Mouse (Mus musculus): ENCODE results near the gene Gm20696. TPM values are rescaled to one million over a fixed set of nuclear protein-coding genes. Genes with fewer than 3 reads are reported as not detected.
A peak's percentile ranks its signal among the peaks of the same experiment; 100 is the strongest.

Gm20696 gene
- total and polyA plus RNA-seq, 3 experiments, result 0.59 TPM; not detected in 2

GRCm38 (mm10) chr6:99667290-99667689 lies 693 bp upstream of the Gm20696 start:
- peak overlapping the region in 2 of 3 experiments; percentile 29 to 43 for H3K4me3 ChIP-seq (replicated peaks in 1 of 3; ENCODE audit: low read depth in 2 of 3, low read length in 2 of 3, poor library complexity in 1 of 3)
- dilution Hi-C loops (cut with MboI; ENCODE audit: extremely low pct_ligation_motif_present, extremely low pct_unique_long_range_greater_than_20kb, low sequenced_read_pairs), result no loop called here
- peaks cover 10% of the 10 kb centered on the region; the same call in 1 of the 2 replicates for H3K79me2 ChIP-seq (replicated peaks; ENCODE audit: control insufficient read depth, extremely low read depth, insufficient read depth, poor library complexity, severe bottlenecking)
- in situ Hi-C loops (cut with MboI; ENCODE audit: low pct_ligation_motif_present, low pct_unique_long_range_greater_than_20kb, low sequenced_read_pairs), result loop anchor here (25.0 kb wide), 1 partner anchor 120 kb away; no protein-coding TSS in a partner anchor
- DNase-seq (ENCODE audit: extremely low read depth), result no peak
- peaks cover 24 to 41% of the 10 kb centered on the region in 2 experiments for H3K4me1 ChIP-seq (ENCODE audit: control insufficient read depth in 1 of 2, insufficient read depth in 2 of 2)
- no peaks in the 10 kb centered on the region for H3K9me3 ChIP-seq (replicated peaks; ENCODE audit: low read length)
- no peak overlapping the region for H3K27ac ChIP-seq (ENCODE audit: insufficient read depth, low read depth)
- peak overlapping the region; percentile 48; the same call in 1 of the 2 replicates for H3K4me2 ChIP-seq (ENCODE audit: insufficient read depth, low read depth, poor library complexity, severe bottlenecking)
- H3K27me3 ChIP-seq (replicated peaks), result peaks cover 5% of the 10 kb centered on the region
- TF ChIP-seq ELF1 (IDR thresholded peaks at IDR 0.05; ENCODE audit: low read depth, low read length) (0 out of 2 replicates have a peak, but pooled peaks have one; percentile 21), GABPA (IDR thresholded peaks at IDR 0.05; ENCODE audit: insufficient replicate concordance, low read depth, low read length) (no peak)
- peaks cover 0 to 4% of the 10 kb centered on the region in 2 experiments for H3K36me3 ChIP-seq (replicated peaks in 1 of 2; ENCODE audit: control insufficient read depth in 1 of 2, insufficient read depth in 1 of 2, low read length in 1 of 2)
- H3K9ac ChIP-seq (ENCODE audit: insufficient read depth, low read depth), result no peak overlapping the region; the same call in 1 of the 2 replicates

GRCm38 (mm10) chr6:99665457-99666317 lies 910 bp downstream of the Gm20696 start:
- H3K4me1 ChIP-seq (ENCODE audit: control insufficient read depth in 1 of 2, insufficient read depth in 2 of 2), result peaks cover 24 to 37% of the 10 kb centered on the region in 2 experiments
- H3K79me2 ChIP-seq (replicated peaks; ENCODE audit: control insufficient read depth, extremely low read depth, insufficient read depth, poor library complexity, severe bottlenecking), result peaks cover 10% of the 10 kb centered on the region; the same call in 1 of the 2 replicates
- peaks cover 5% of the 10 kb centered on the region for H3K27me3 ChIP-seq (replicated peaks)
- H3K4me2 ChIP-seq (ENCODE audit: insufficient read depth, low read depth, poor library complexity, severe bottlenecking), result peak overlapping the region; percentile 48
- DNase-seq (ENCODE audit: extremely low read depth), result peak; percentile 71
- H3K9ac ChIP-seq (ENCODE audit: insufficient read depth, low read depth), result peak overlapping the region; percentile 46
- no peaks in the 10 kb centered on the region for H3K9me3 ChIP-seq (replicated peaks; ENCODE audit: low read length)
- dilution Hi-C loops (cut with MboI; ENCODE audit: extremely low pct_ligation_motif_present, extremely low pct_unique_long_range_greater_than_20kb, low sequenced_read_pairs) (no loop called here), in situ Hi-C loops (cut with MboI; ENCODE audit: low pct_ligation_motif_present, low pct_unique_long_range_greater_than_20kb, low sequenced_read_pairs) (loop anchor here (25.0 kb wide), 1 partner anchor 122 kb away; no protein-coding TSS in a partner anchor)
- H3K27ac ChIP-seq (ENCODE audit: insufficient read depth, low read depth), result peak overlapping the region; percentile 55
- H3K36me3 ChIP-seq (replicated peaks in 1 of 2; ENCODE audit: control insufficient read depth in 1 of 2, insufficient read depth in 1 of 2, low read length in 1 of 2), result peaks cover 0 to 16% of the 10 kb centered on the region in 2 experiments
- H3K4me3 ChIP-seq (replicated peaks in 1 of 3; ENCODE audit: low read depth in 2 of 3, low read length in 2 of 3, poor library complexity in 1 of 3), result peak overlapping the region; percentile 81 to 93 (median 84)
- TF ChIP-seq NELFE (IDR thresholded peaks at IDR 0.05; ENCODE audit: low read depth, low read length) (peak; percentile 38; the same call in 1 of the 2 replicates), MYC (IDR thresholded peaks at IDR 0.05; ENCODE audit: low read depth, low read length) (peak; percentile 33; the same call in 1 of the 2 replicates), MEF2A (IDR thresholded peaks at IDR 0.05; ENCODE audit: borderline replicate concordance, low read depth, low read length) (peak; percentile 66; the same call in 1 of the 2 replicates), PAX5 (IDR thresholded peaks at IDR 0.05; ENCODE audit: low read length) (no peak), RCOR1 (conservative IDR thresholded peaks at IDR 0.05; ENCODE audit: low read depth, low read length) (peak; percentile 89), TCF12 (IDR thresholded peaks at IDR 0.05; ENCODE audit: low read depth, low read length) (peak; percentile 50; the same call in 1 of the 2 replicates), NRF1 (IDR thresholded peaks at IDR 0.05; ENCODE audit: low read depth, low read length) (0 out of 2 replicates have a peak, but pooled peaks have one; percentile 24), E2F4 (IDR thresholded peaks at IDR 0.05; ENCODE audit: insufficient replicate concordance, low read depth, low read length) (0 out of 2 replicates have a peak, but pooled peaks have one; percentile 58), ELF1 (IDR thresholded peaks at IDR 0.05; ENCODE audit: low read depth, low read length) (peak; percentile 42; the same call in 1 of the 2 replicates), CTCF (conservative IDR thresholded peaks at IDR 0.05 in 1 of 2, IDR thresholded peaks at IDR 0.05 in 1 of 2; ENCODE audit: low read depth in 2 of 2, low read length in 2 of 2) (no peak), USF1 (IDR thresholded peaks at IDR 0.05; ENCODE audit: low read depth, low read length) (no peak), JUND (conservative IDR thresholded peaks at IDR 0.05; ENCODE audit: low read depth, low read length) (peak; percentile 92), CHD2 (IDR thresholded peaks at IDR 0.05; ENCODE audit: low read length) (peak; percentile 69), MAX (IDR thresholded peaks at IDR 0.05; ENCODE audit: low read length) (peak; percentile 13; the same call in 1 of the 2 replicates), ETS1 (conservative IDR thresholded peaks at IDR 0.05; ENCODE audit: low read depth, low read length) (peak; percentile 91), ZMIZ1 (IDR thresholded peaks at IDR 0.05; ENCODE audit: low read depth, low read length) (0 out of 2 replicates have a peak, but pooled peaks have one; percentile 37), GABPA (IDR thresholded peaks at IDR 0.05; ENCODE audit: insufficient replicate concordance, low read depth, low read length) (no peak), MAFK (IDR thresholded peaks at IDR 0.05; ENCODE audit: insufficient replicate concordance, low read length) (peak; percentile 69), TBP (conservative IDR thresholded peaks at IDR 0.05; ENCODE audit: low read depth, low read length) (no peak), BHLHE40 (IDR thresholded peaks at IDR 0.05; ENCODE audit: low read depth, low read length) (peak; percentile 68), SIN3A (IDR thresholded peaks at IDR 0.05; ENCODE audit: low read length) (peak; percentile 94), POLR2AphosphoS2 (IDR thresholded peaks at IDR 0.05; ENCODE audit: low read depth, low read length) (no peak), IRF4 (IDR thresholded peaks at IDR 0.05; ENCODE audit: low read depth, low read length) (peak; percentile 97), MAZ (IDR thresholded peaks at IDR 0.05; ENCODE audit: low read depth, low read length) (peak; percentile 77; the same call in 1 of the 2 replicates), UBTF (IDR thresholded peaks at IDR 0.05; ENCODE audit: low read depth, low read length) (no peak), RAD21 (IDR thresholded peaks at IDR 0.05; ENCODE audit: low read depth, low read length) (no peak), JUN (IDR thresholded peaks at IDR 0.05; ENCODE audit: insufficient read depth, low read depth, low read length) (peak; percentile 91), HCFC1 (IDR thresholded peaks at IDR 0.05; ENCODE audit: low read depth, low read length) (peak; percentile 32)
